Mouse (Mus musculus): ENCODE data around the gene Syne4. TPM values are rescaled to one million over a fixed set of nuclear protein-coding genes. Genes with fewer than 3 reads are reported as not detected.
A peak's percentile ranks its signal among the peaks of the same experiment; 100 is the strongest.

Syne4 gene
- polyA plus RNA-seq, 1 experiment from 2014 or later: 39.2 TPM

- Histone ChIP-seq H3K36me3 (peaks cover 80% of the 10 kb centered on the region), H3K9ac (no peak overlapping the region), H3K27ac (no peak overlapping the region), H3K4me3 (no peak overlapping the region), H3K27me3 (no peaks in the 10 kb centered on the region), H3K4me1 (no peaks in the 10 kb centered on the region), H3K9me3 (replicated peaks) (no peaks in the 10 kb centered on the region; the same call in 1 of the 2 replicates), H3K4me2 (replicated peaks) (no peak overlapping the region)
- WGBS: 54% methylated on average over 3 of the region's 3 CpGs
- ATAC-seq (ENCODE audit: low FRiP score): no peak
These were observed 13.7 kb upstream of the Syne4 start for GRCm38 (mm10) chr7:30300914-30301313.

- Histone ChIP-seq H3K4me3 (no peak overlapping the region), H3K4me2 (replicated peaks) (no peak overlapping the region), H3K27me3 (no peaks in the 10 kb centered on the region), H3K36me3 (peaks cover 53% of the 10 kb centered on the region), H3K27ac (0 out of 2 replicates have a peak overlapping the region, but pooled peaks have one; percentile 26), H3K9ac (no peak overlapping the region), H3K9me3 (replicated peaks) (no peaks in the 10 kb centered on the region; the same call in 1 of the 2 replicates), H3K4me1 (peaks cover 17% of the 10 kb centered on the region)
- 91% methylated on average over 16 of the region's 16 CpGs for WGBS
- ATAC-seq (ENCODE audit: low FRiP score): no peak
These were observed 8.4 kb upstream of the Syne4 start for GRCm38 (mm10) chr7:30306083-30306779.

GRCm38 (mm10) chr7:30308076-30309005, 6.3 kb upstream of the Syne4 start, which contains the start of gene Alkbh6:
Gene Alkbh6 (plus strand): TSS chr7:30308717.
- 4% methylated on average over 27 of the region's 27 CpGs for WGBS
- peak within 1 kb of the TSS; percentile 60 for H3K27ac ChIP-seq
- peaks cover 45% of the 10 kb centered on the region for H3K36me3 ChIP-seq
- H3K9ac ChIP-seq: peak within 1 kb of the TSS; percentile 74
- peak within 1 kb of the TSS; percentile 66 for H3K4me3 ChIP-seq
- peak within 1 kb of the TSS; percentile 92 for H3K4me2 ChIP-seq (replicated peaks)
- H3K4me1 ChIP-seq: peaks cover 17% of the 10 kb centered on the region
- no peaks in the 10 kb centered on the region; the same call in 1 of the 2 replicates for H3K9me3 ChIP-seq (replicated peaks)
- peak; percentile 99 for ATAC-seq (ENCODE audit: low FRiP score)
- no peaks in the 10 kb centered on the region for H3K27me3 ChIP-seq

GRCm38 (mm10) chr7:30309395-30310129, 5.0 kb upstream of the Syne4 start:
- Histone ChIP-seq H3K4me1 (peaks cover 19% of the 10 kb centered on the region), H3K27me3 (no peaks in the 10 kb centered on the region), H3K9me3 (replicated peaks) (no peaks in the 10 kb centered on the region), H3K27ac (no peak overlapping the region), H3K36me3 (peaks cover 38% of the 10 kb centered on the region), H3K4me3 (peak overlapping the region; percentile 66), H3K9ac (peak overlapping the region; percentile 74), H3K4me2 (replicated peaks) (peak overlapping the region; percentile 92)
- WGBS: 65% methylated on average over 15 of the region's 15 CpGs
- no peak for ATAC-seq (ENCODE audit: low FRiP score)

- Histone ChIP-seq H3K4me1 (peaks cover 21% of the 10 kb centered on the region), H3K9ac (no peak overlapping the region), H3K36me3 (peaks cover 38% of the 10 kb centered on the region), H3K4me3 (no peak overlapping the region), H3K4me2 (replicated peaks) (peak overlapping the region; percentile 92; the same call in 1 of the 2 replicates), H3K27me3 (no peaks in the 10 kb centered on the region), H3K27ac (no peak overlapping the region), H3K9me3 (replicated peaks) (no peaks in the 10 kb centered on the region)
- ATAC-seq (ENCODE audit: low FRiP score): no peak
- WGBS: 91% methylated on average over 12 of the region's 12 CpGs
These were observed 4.5 kb upstream of the Syne4 start for GRCm38 (mm10) chr7:30310136-30310535.

GRCm38 (mm10) chr7:30313666-30314320, 814 bp upstream of the Syne4 start:
- Histone ChIP-seq H3K9ac (no peak overlapping the region), H3K4me3 (no peak overlapping the region), H3K36me3 (peaks cover 20% of the 10 kb centered on the region), H3K4me2 (replicated peaks) (no peak overlapping the region), H3K4me1 (peaks cover 17% of the 10 kb centered on the region), H3K27me3 (no peaks in the 10 kb centered on the region), H3K27ac (no peak overlapping the region), H3K9me3 (replicated peaks) (no peaks in the 10 kb centered on the region)
- WGBS: 54% methylated on average over 27 of the region's 27 CpGs
- no peak for ATAC-seq (ENCODE audit: low FRiP score)

GRCm38 (mm10) chr7:30315559-30316529, 1.2 kb downstream of the Syne4 start:
- H3K4me2 ChIP-seq (replicated peaks): peak overlapping the region; percentile 43; the same call in 1 of the 2 replicates
- peak overlapping the region; percentile 27; the same call in 1 of the 2 replicates for H3K4me3 ChIP-seq
- H3K36me3 ChIP-seq: peaks cover 16% of the 10 kb centered on the region
- H3K9me3 ChIP-seq (replicated peaks): no peaks in the 10 kb centered on the region
- H3K9ac ChIP-seq: no peak overlapping the region
- 80% methylated on average over 13 of the region's 13 CpGs for WGBS
- no peak overlapping the region for H3K27ac ChIP-seq
- H3K27me3 ChIP-seq: no peaks in the 10 kb centered on the region
- H3K4me1 ChIP-seq: peaks cover 7% of the 10 kb centered on the region; the same call in 1 of the 2 replicates
- no peak for ATAC-seq (ENCODE audit: low FRiP score)

GRCm38 (mm10) chr7:30318142-30318541, 3.5 kb downstream of the Syne4 start:
- no peak overlapping the region for H3K4me3 ChIP-seq
- no peak overlapping the region for H3K4me2 ChIP-seq (replicated peaks)
- no peak overlapping the region for H3K9ac ChIP-seq
- H3K27ac ChIP-seq: no peak overlapping the region
- peaks cover 2% of the 10 kb centered on the region; the same call in 1 of the 2 replicates for H3K36me3 ChIP-seq
- H3K27me3 ChIP-seq: no peaks in the 10 kb centered on the region
- 89% methylated on average over 3 of the region's 3 CpGs for WGBS
- H3K4me1 ChIP-seq: peaks cover 19% of the 10 kb centered on the region
- no peaks in the 10 kb centered on the region for H3K9me3 ChIP-seq (replicated peaks)
- ATAC-seq (ENCODE audit: low FRiP score): no peak

GRCm38 (mm10) chr7:30320946-30321345, 6.3 kb downstream of the Syne4 start:
- ATAC-seq (ENCODE audit: low FRiP score): no peak
- peak overlapping the region; percentile 75 for H3K4me3 ChIP-seq
- WGBS: 71% methylated on average over 2 of the region's 2 CpGs

GRCm38 (mm10) chr7:30321539-30322284, 7.1 kb downstream of the Syne4 start, which contains the start of gene E130208F15Rik:
Gene E130208F15Rik (plus strand): TSS chr7:30321740.
- peak within 1 kb of the TSS; percentile 76 for H3K4me2 ChIP-seq (replicated peaks)
- 0 out of 2 replicates have a peak, but pooled peaks cover 4% of the 10 kb centered on the region for H3K9me3 ChIP-seq (replicated peaks)
- no peaks in the 10 kb centered on the region for H3K36me3 ChIP-seq
- peak within 1 kb of the TSS; percentile 86 for H3K27ac ChIP-seq
- H3K27me3 ChIP-seq: no peaks in the 10 kb centered on the region
- peak within 1 kb of the TSS; percentile 75 for H3K4me3 ChIP-seq
- H3K4me1 ChIP-seq: peaks cover 13% of the 10 kb centered on the region
- WGBS: under 1% methylated on average over 61 of the region's 63 CpGs
- ATAC-seq (ENCODE audit: low FRiP score): peak; percentile 84
- peak within 1 kb of the TSS; percentile 79 for H3K9ac ChIP-seq

More at GRCm38 (mm10) chr7:30320946-30321345, 6.3 kb downstream of the Syne4 start:
- Histone ChIP-seq H3K36me3 (no peaks in the 10 kb centered on the region), H3K9me3 (replicated peaks) (0 out of 2 replicates have a peak, but pooled peaks cover 4% of the 10 kb centered on the region), H3K4me2 (replicated peaks) (peak overlapping the region; percentile 76), H3K9ac (0 out of 2 replicates have a peak overlapping the region, but pooled peaks have one; percentile 79), H3K27me3 (no peaks in the 10 kb centered on the region), H3K4me1 (peaks cover 13% of the 10 kb centered on the region), H3K27ac (no peak overlapping the region)

Measured in hindbrain, embryonic 12.5 days (tissue).